Mouse (Mus musculus) C2C12 (cell line): ENCODE data around the gene Heatr3. TPM values are rescaled to one million over a fixed set of nuclear protein-coding genes. Genes with fewer than 3 reads are reported as not detected.
"Not testable (repeated sequence)": the region's sequence is repeated elsewhere in the genome, so short reads cannot be mapped to it uniquely, and the experiment has no call there.

Experiments
- H3K27me3 ChIP-seq: one replicate; pipeline ENCODE4 v1.6.1; 2011; ENCODE audit not compliant: control insufficient read depth, insufficient read depth, insufficient read length
- H3K36me3 ChIP-seq: one replicate; pipeline ENCODE4 v1.6.1; 2011; ENCODE audit not compliant: control insufficient read depth, insufficient read depth
- H3K4me3 ChIP-seq: one replicate; pipeline ENCODE4 v1.5.1; 2011; ENCODE audit warnings: mild to moderate bottlenecking, control low read depth; ENCODE audit not compliant: poor library complexity, insufficient read depth, severe bottlenecking
- H3K79me2 ChIP-seq: one replicate; pipeline ENCODE4 v1.6.1; 2011; ENCODE audit not compliant: control insufficient read depth, insufficient read depth
- H3K79me3 ChIP-seq: one replicate; pipeline ENCODE4 v1.6.1; 2011; ENCODE audit warnings: low read depth, control low read depth
- H3ac ChIP-seq: one replicate; pipeline ENCODE3; 2011; ENCODE audit warnings: low read depth; ENCODE audit not compliant: control insufficient read depth, insufficient read length
- CEBPB ChIP-seq: IDR thresholded peaks from one replicate; pipeline ENCODE4 v1.6.1; 2011; ENCODE audit warnings: low read depth, mild to moderate bottlenecking, control low read depth, moderate library complexity
- CTCF ChIP-seq: IDR thresholded peaks from one replicate; pipeline ENCODE4 v1.5.1; 2011; ENCODE audit not compliant: control insufficient read depth, insufficient read depth, insufficient read length
- FOSL1 ChIP-seq: IDR thresholded peaks from one replicate; pipeline ENCODE4 v1.8.0; 2011; ENCODE audit warnings: mild to moderate bottlenecking, low read length; ENCODE audit not compliant: poor library complexity, insufficient read depth, severe bottlenecking
- MAX ChIP-seq: IDR thresholded peaks from one replicate; pipeline ENCODE4 v1.6.1; 2011; ENCODE audit warnings: mild to moderate bottlenecking, control low read depth
- MYOD1 ChIP-seq: IDR thresholded peaks from one replicate; pipeline ENCODE4 v1.6.1; 2011; ENCODE audit warnings: low read depth; ENCODE audit not compliant: control insufficient read depth, insufficient read length
- MYOG ChIP-seq: IDR thresholded peaks from one replicate; pipeline ENCODE4 v1.6.1; 2011; ENCODE audit not compliant: control insufficient read depth, insufficient read length; ENCODE audit errors: extremely low read depth
- USF1 ChIP-seq: IDR thresholded peaks from one replicate; pipeline ENCODE4 v1.6.1; 2011; ENCODE audit warnings: low read depth, mild to moderate bottlenecking, control low read depth, moderate library complexity
- microRNA-seq: library from miRNA; unstranded; fragments of <30 nt; microRNA quantifications from one replicate; pipeline ENCODE4, GENCODE M21; 2019; ENCODE audit warnings: borderline microRNAs expressed
- polyA plus RNA-seq: library from polyadenylated mRNA; unstranded; fragments of >200 nt; fragmentation: generic; extraction: Trizol; gene quantifications from one replicate; pipeline ENCODE4 v1.2.1, GENCODE M21; 2012; ENCODE audit warnings: missing spikeins

The Heatr3 gene
- polyA plus RNA-seq, 1 experiment: 32.4 TPM

DNA sequence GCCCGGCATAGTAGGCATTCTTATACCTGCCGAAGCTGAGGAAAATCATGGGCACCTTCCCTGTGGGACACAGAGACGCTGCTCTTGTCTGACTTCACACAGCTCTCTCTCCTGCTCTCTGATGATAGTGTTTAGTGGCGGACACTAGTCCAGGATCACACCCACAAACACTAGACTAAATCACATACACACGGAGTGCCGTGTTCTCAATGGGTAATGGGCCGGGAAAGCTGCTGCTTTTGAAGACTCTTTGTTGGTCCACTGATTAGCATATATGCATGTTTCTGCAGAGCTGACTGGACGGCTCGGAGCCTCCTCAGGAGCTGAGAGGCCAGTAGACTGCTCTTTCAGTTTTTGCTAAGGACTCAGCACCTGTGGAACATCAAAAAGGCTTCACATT, 68.4 kb downstream of the Heatr3 start:
- Histone ChIP-seq H3K79me2 (peaks cover 100% of the 10 kb centered on the region), H3K79me3 (peaks cover 70% of the 10 kb centered on the region), H3K4me3 (no peak overlapping the region), H3ac (no peak overlapping the region), H3K36me3 (peaks cover 23% of the 10 kb centered on the region), H3K27me3 (no peaks in the 10 kb centered on the region)
- no peak for TF ChIP-seq FOSL1

DNA sequence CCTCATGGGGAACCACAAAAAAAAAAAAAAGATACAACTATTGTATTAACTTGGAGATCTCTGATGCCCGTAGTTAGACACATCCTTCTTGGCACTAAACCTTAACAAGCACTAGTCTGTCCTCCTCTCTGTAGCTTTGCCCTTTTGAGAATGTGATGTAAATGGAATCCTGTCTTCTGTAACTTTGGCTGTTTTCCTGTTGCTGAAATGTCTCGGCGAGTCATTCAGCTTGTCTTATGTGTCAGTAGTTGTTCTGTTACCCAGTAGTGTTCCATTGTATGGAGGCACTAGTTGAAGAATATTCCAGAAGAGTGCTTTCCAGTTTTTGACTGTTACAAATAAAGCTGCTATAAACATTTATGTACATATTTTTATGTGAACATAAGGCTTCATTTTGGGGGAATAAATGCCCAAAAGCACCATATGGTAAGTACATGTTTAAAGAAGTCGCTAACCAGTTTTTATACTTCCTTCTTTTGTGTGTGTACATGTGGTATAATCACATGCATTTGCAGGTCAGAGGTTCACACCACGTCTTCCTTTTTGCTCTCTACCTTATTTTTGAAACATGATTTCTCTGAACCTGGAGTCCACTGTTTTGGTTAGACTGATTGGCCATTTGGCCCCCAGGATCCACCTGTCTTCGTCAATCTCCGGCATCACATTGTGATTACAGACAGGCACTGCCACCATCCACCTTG, 69.6 kb downstream of the Heatr3 start:
- Histone ChIP-seq H3K27me3 (no peaks in the 10 kb centered on the region), H3K36me3 (peaks cover 19% of the 10 kb centered on the region), H3K79me2 (peaks cover 100% of the 10 kb centered on the region), H3K4me3 (no peak overlapping the region), H3ac (no peak overlapping the region), H3K79me3 (peaks cover 69% of the 10 kb centered on the region)
- no peak for TF ChIP-seq MAX
- TF ChIP-seq MYOD1: no peak
- no peak for TF ChIP-seq FOSL1
- no peak for TF ChIP-seq CTCF
- TF ChIP-seq MYOG: no peak
- TF ChIP-seq USF1: no peak
- no peak for TF ChIP-seq CEBPB

DNA sequence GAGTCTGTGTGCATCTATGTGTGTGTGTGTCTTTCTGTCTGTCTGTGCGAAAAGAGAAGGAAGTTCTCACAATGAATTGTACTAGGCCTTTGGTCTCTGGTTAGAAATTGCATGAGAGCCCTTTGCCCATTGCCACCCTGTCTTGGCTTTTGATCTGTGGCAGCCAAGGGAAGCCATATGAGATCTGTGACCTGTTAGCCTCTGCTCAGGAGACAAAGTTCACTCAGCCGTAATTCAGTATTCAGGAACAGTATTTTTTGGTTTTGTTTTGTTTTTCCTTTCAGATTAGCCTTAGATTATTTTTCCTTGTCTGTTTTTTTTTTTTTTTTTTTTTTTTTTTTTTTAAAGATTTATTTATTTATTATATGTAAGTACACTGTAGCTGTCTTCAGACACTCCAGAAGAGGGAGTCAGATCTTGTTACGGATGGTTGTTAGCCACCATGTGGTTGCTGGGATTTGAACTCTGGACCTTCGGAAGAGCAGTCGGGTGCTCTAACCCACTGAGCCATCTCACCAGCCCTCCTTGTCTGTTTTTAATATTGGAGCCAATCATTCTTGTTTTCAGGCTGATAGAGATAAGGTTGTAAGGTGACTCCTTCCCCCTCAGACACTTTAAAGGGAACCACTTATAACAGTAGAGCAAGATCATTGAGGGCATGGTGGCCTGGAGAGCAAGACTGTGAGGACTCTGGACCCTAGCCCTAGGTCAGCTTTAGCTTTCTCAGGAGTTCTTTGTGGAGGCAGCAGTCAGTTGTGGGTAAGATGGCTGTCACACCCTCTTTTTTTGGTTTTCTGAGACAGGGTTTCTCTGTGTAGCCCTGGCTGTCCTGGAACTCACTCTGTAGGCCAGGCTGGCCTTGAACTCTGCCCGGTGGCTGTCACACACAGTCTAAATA, 72.5 kb downstream of the Heatr3 start:
- Histone ChIP-seq H3K79me3 (peaks cover 61% of the 10 kb centered on the region), H3K79me2 (peaks cover 96% of the 10 kb centered on the region), H3K36me3 (peaks cover 19% of the 10 kb centered on the region)
- H3K4me3 ChIP-seq, H3K27me3 ChIP-seq, H3ac ChIP-seq: not testable (repeated sequence)

DNA sequence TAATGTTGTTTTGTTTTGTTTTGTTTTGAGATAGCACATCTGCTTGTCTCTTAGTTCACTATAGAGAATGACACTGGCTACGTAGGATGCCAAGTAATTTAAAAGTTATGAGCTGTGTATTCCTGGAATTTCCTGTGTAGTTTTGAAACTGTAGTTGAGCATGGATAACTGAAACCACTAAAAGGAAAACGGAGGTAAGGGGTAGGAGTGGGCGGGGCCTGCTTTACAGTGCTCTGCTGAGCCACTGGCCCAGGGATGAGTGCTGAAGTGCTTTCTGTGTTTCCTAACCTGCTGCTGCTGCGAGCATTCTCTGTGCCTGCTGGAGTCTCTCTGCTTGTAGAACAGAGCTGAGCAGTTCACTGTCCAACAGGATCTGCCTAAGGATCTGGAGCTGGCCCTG, 83.7 kb downstream of the Heatr3 start:
- no peak for TF ChIP-seq FOSL1
- no peak for TF ChIP-seq MAX
- no peak for TF ChIP-seq MYOD1
- TF ChIP-seq MYOG: no peak
- no peak for TF ChIP-seq USF1
- no peak for TF ChIP-seq CEBPB
- TF ChIP-seq CTCF: no peak
- Histone ChIP-seq H3K36me3 (no peaks in the 10 kb centered on the region), H3K79me2 (peaks cover 92% of the 10 kb centered on the region), H3K4me3 (no peak overlapping the region), H3ac (no peak overlapping the region), H3K79me3 (peaks cover 39% of the 10 kb centered on the region), H3K27me3 (no peaks in the 10 kb centered on the region)

Small RNAs within 50 kb of the gene (microRNA-seq; reads per million reads assigned to microRNA genes)
- gene Mir7071: 1.1 reads per million, percentile 25 among the genes with 10 or more reads in this experiment

Other genes starting within 250 kb of the Heatr3 start
- 0.14 TPM for gene Zfp423, start 178.3 kb upstream of the Heatr3 start, polyA plus RNA-seq
- gene Cnep1r1, start 19.1 kb upstream of the Heatr3 start, polyA plus RNA-seq: 17.9 TPM
- 8.4 TPM for gene Tent4b, start 61.4 kb downstream of the Heatr3 start, polyA plus RNA-seq
- 66.9 TPM for gene Adcy7, start 134.5 kb downstream of the Heatr3 start, polyA plus RNA-seq
- 16.9 TPM for gene Brd7, start 224.3 kb downstream of the Heatr3 start, polyA plus RNA-seq